In the genomic region with DNA sequence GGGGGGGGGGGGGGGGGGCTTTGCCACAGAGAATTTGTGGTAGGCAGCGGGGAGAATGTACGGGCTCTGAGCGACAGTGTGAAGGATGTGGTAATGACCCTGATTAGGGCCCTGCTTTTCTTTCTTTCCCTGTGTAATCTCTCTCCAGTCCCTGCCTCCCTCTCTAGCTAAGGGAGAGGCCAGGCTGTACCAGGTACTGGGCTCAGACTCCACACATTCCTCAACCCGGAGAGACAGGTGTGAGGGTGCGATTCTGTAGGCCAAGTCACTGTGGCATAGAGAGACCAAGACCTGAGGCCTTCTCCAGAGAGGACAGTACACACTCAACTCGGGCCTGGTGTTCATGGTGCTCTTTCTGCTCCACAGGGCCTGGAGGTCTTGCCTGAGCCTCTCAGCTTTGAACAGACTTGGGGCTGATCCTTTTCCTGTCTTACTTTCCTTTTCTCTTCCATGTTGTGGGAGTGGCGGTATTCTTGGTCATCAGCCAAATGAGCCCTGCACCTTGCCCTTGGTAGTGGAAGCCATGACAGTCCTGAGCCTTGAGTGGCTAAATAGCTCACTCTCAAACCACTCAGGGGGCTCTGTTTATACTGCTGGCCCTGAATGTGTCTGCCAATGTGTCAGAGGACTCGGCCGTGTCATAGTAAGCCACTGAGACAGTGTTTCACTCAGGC, we compare ENCODE assay signal across 13 mouse cellular contexts. TPM values are rescaled to one million over a fixed set of nuclear protein-coding genes. Genes with fewer than 3 reads are reported as not detected.
A peak's percentile ranks its signal among the peaks of the same experiment; 100 is the strongest.
DNase-seq lines count a peak whose midpoint lies in the region; ATAC-seq lines count a peak whose summit lies in the region.
"Had no signal": no experiment of that assay in that cellular context is flagged by ENCODE, and none has a peak within 500 bp of the region (broad histone marks: within the 10 kb centered on the region; RNA-seq: fewer than 3 reads in every experiment).

No protein-coding gene starts in this region.

- H3K27me3 ChIP-seq in neural tube, embryonic 11.5 days (ENCODE audit: control insufficient read depth, insufficient read depth, low read length): no peaks in the 10 kb centered on the region
- no peaks in the 10 kb centered on the region for H3K27me3 ChIP-seq in kidney, embryonic 14.5 days (ENCODE audit: control insufficient read depth, insufficient read depth, low read length)
- no peaks in the 10 kb centered on the region for H3K27me3 ChIP-seq in stomach, embryonic 16.5 days (ENCODE audit: control insufficient read depth, insufficient read depth, low read length)

- H3K36me3 ChIP-seq in neural tube, embryonic 11.5 days (ENCODE audit: control insufficient read depth, insufficient read depth, low read length): no peaks in the 10 kb centered on the region
- H3K36me3 ChIP-seq in kidney, embryonic 14.5 days (ENCODE audit: control insufficient read depth, insufficient read depth, low read length): no peaks in the 10 kb centered on the region
- no peaks in the 10 kb centered on the region for H3K36me3 ChIP-seq in stomach, embryonic 16.5 days (ENCODE audit: control insufficient read depth, insufficient read depth, low read length)

- peak overlapping the region; percentile 10; the same call in 1 of the 2 replicates for H3K9ac ChIP-seq in neural tube, embryonic 11.5 days (ENCODE audit: low read length)
- H3K9ac ChIP-seq in kidney, embryonic 14.5 days (ENCODE audit: low read depth, low read length): no peak overlapping the region
- H3K9ac ChIP-seq in stomach, embryonic 16.5 days (ENCODE audit: low read length): no peak overlapping the region
- H3K9ac ChIP-seq: lung, embryonic 14.5 days had no signal

- 0 out of 2 replicates have a peak overlapping the region, but pooled peaks have one; percentile 34 for H3K27ac ChIP-seq in neural tube, embryonic 11.5 days (ENCODE audit: low read depth, low read length)
- H3K27ac ChIP-seq in kidney, embryonic 14.5 days (ENCODE audit: low read depth, low read length): peak overlapping the region; percentile 60; the same call in 1 of the 2 replicates
- H3K27ac ChIP-seq in stomach, embryonic 16.5 days (ENCODE audit: low read length): peak overlapping the region; percentile 19; the same call in 1 of the 2 replicates
- H3K27ac ChIP-seq: left cerebral cortex, adult 2 months had no signal

- H3K4me3 ChIP-seq in neural tube, embryonic 11.5 days (ENCODE audit: low read depth, low read length): no peak overlapping the region
- H3K4me3 ChIP-seq in kidney, embryonic 14.5 days (ENCODE audit: low read length): no peak overlapping the region
- no peak overlapping the region for H3K4me3 ChIP-seq in stomach, embryonic 16.5 days (replicated peaks; ENCODE audit: low read length)
- H3K4me3 ChIP-seq: left cerebral cortex, adult 2 months had no signal

- no peak for ATAC-seq in neural tube, embryonic 11.5 days (ENCODE audit: insufficient read depth, low FRiP score, low TSS enrichment)
- peak; percentile 48; the same call in 1 of the 2 replicates for ATAC-seq in kidney, embryonic 14.5 days (ENCODE audit: low FRiP score, low TSS enrichment)
- ATAC-seq in stomach, embryonic 16.5 days (ENCODE audit: insufficient read depth, low FRiP score): no peak

- peak; percentile 30 for DNase-seq in adrenal gland, adult 2 months
- no peak for DNase-seq in adrenal gland, adult 8-10 months
- DNase-seq in neural tube, embryonic 11.5 days (ENCODE audit: low spot score): no peak
- DNase-seq in neural tube, embryonic 10.5 days (ENCODE audit: extremely low spot score, low spot score): no peak
- DNase-seq in cerebellum, adult 11 months: no peak
- no peak for DNase-seq in thymus, postnatal 36 days
- DNase-seq: cerebellum, postnatal 10 days; lung, embryonic 14.5 days; spleen, adult 18-20 months; thymus, adult 18-20 months had no signal

- no peak overlapping the region for H3K4me2 ChIP-seq in neural tube, embryonic 11.5 days (ENCODE audit: low read depth)
- H3K4me2 ChIP-seq in kidney, embryonic 14.5 days (replicated peaks; ENCODE audit: low read depth, low read length): no peak overlapping the region
- no peak overlapping the region for H3K4me2 ChIP-seq in stomach, embryonic 16.5 days (ENCODE audit: low read depth, low read length)
- H3K4me2 ChIP-seq: lung, embryonic 14.5 days had no signal

- 0 out of 2 replicates have a peak, but pooled peaks cover 1% of the 10 kb centered on the region for H3K9me3 ChIP-seq in neural tube, embryonic 11.5 days (ENCODE audit: control insufficient read depth, low read length)
- no peaks in the 10 kb centered on the region for H3K9me3 ChIP-seq in kidney, embryonic 14.5 days (ENCODE audit: control insufficient read depth, low read length)
- H3K9me3 ChIP-seq in stomach, embryonic 16.5 days (replicated peaks; ENCODE audit: control insufficient read depth, low read length): no peaks in the 10 kb centered on the region

- 71% methylated on average over 9 of the region's 9 CpGs for WGBS in neural tube, embryonic 11.5 days
- WGBS in kidney, embryonic 14.5 days: 43% methylated on average over 7 of the region's 9 CpGs
- 41% methylated on average over 9 of the region's 9 CpGs for WGBS in stomach, embryonic 16.5 days

- H3K4me1 ChIP-seq in neural tube, embryonic 11.5 days (ENCODE audit: control insufficient read depth, insufficient read depth, low read length): no peaks in the 10 kb centered on the region
- peaks cover 11% of the 10 kb centered on the region; the same call in 1 of the 2 replicates for H3K4me1 ChIP-seq in kidney, embryonic 14.5 days (ENCODE audit: control insufficient read depth, insufficient read depth, low read length)
- peaks cover 6% of the 10 kb centered on the region for H3K4me1 ChIP-seq in stomach, embryonic 16.5 days (ENCODE audit: control insufficient read depth, insufficient read depth, low read length)

RNA-seq across cellular contexts. Expression of a gene that starts 30.7 kb away (rescaled TPM):
- total RNA-seq in adrenal gland, adult 2 months (2021): 100 to 1,000 TPM; 639 to 657 TPM
- polyA plus RNA-seq in adrenal gland, adult 2 months (2012; rRNA removed): 103 and 113 TPM in 2 replicates
- 100 to 1,000 TPM; 575 to 749 (median 648) TPM for total RNA-seq in adrenal gland, adult 8-10 months (2022)
- polyA plus RNA-seq in neural tube, embryonic 11.5 days (2014; fragmentation: Nextera tagmentation; extraction: Ambion mirVana): 3,301 and 3,463 TPM in 2 replicates
- polyA plus RNA-seq in kidney, embryonic 14.5 days (2014; fragmentation: Nextera tagmentation; extraction: Ambion mirVana): 2,845 and 3,531 TPM in 2 replicates
- polyA plus RNA-seq in stomach, embryonic 16.5 days (2015; fragmentation: Nextera tagmentation; extraction: Ambion mirVana): 1,948 and 2,131 TPM in 2 replicates

RNA-seq across cellular contexts. Expression of a gene that starts 57.2 kb away (rescaled TPM):
- total RNA-seq in adrenal gland, adult 2 months (2021): 10 to 100 TPM; 45.0 to 53.1 TPM
- 10.8 and 11.1 TPM in 2 replicates for polyA plus RNA-seq in adrenal gland, adult 2 months (2012; rRNA removed)
- total RNA-seq in adrenal gland, adult 8-10 months (2022): 10 to 100 TPM; 48.1 to 51.3 (median 50.6) TPM
- polyA plus RNA-seq in neural tube, embryonic 11.5 days (2014; fragmentation: Nextera tagmentation; extraction: Ambion mirVana): 23.1 and 24.6 TPM in 2 replicates
- 18.8 and 28.0 TPM in 2 replicates for polyA plus RNA-seq in kidney, embryonic 14.5 days (2014; fragmentation: Nextera tagmentation; extraction: Ambion mirVana)
- polyA plus RNA-seq in stomach, embryonic 16.5 days (2015; fragmentation: Nextera tagmentation; extraction: Ambion mirVana): 19.2 and 21.0 TPM in 2 replicates

Comparison
In these comparisons a context has a peak if more than half of its experiments do, and no peak if none do; other contexts are left out.
1. RNA of a gene that starts 30.7 kb away (polyA plus RNA-seq): 3,301 to 3,463 TPM in neural tube, embryonic 11.5 days, 2,845 to 3,531 TPM in kidney, embryonic 14.5 days and 1,948 to 2,131 TPM in stomach, embryonic 16.5 days; 103 to 113 TPM in adrenal gland, adult 2 months; every median in the first group is over 10 times any median in the second.
2. Peak in every context shown above with its lines, with median percentiles within 50 percentile points of each other: H3K27ac ChIP-seq.